Mouse (Mus musculus): ENCODE measurements around the gene Skor1. TPM values are rescaled to one million over a fixed set of nuclear protein-coding genes. Genes with fewer than 3 reads are reported as not detected.

Skor1 gene
- polyA plus RNA-seq, 1 experiment, result not detected

GRCm38 (mm10) chr9:63136756-63137614 lies 11.8 kb downstream of the Skor1 start:
- Histone ChIP-seq H3K4me1 (ENCODE audit: control insufficient read depth, insufficient read depth, low read length) (peaks cover 2% of the 10 kb centered on the region; the same call in 1 of the 2 replicates), H3K4me3 (ENCODE audit: insufficient read depth, low read length) (no peak overlapping the region), H3K27ac (ENCODE audit: insufficient read depth, low read depth, low read length) (no peak overlapping the region)
- TF ChIP-seq CTCF (IDR thresholded peaks at IDR 0.05; ENCODE audit: low read depth, low read length), result no peak
- no peak for TF ChIP-seq POLR2A (IDR thresholded peaks at IDR 0.05; ENCODE audit: borderline replicate concordance, low read depth, low read length)

- Histone ChIP-seq H3K4me1 (ENCODE audit: control insufficient read depth, insufficient read depth, low read length) (peaks cover 2% of the 10 kb centered on the region; the same call in 1 of the 2 replicates), H3K4me3 (ENCODE audit: insufficient read depth, low read length) (no peak overlapping the region), H3K27ac (ENCODE audit: insufficient read depth, low read depth, low read length) (no peak overlapping the region)
- no peak for TF ChIP-seq POLR2A (IDR thresholded peaks at IDR 0.05; ENCODE audit: borderline replicate concordance, low read depth, low read length)
Measured at GRCm38 (mm10) chr9:63136241-63136640, 12.5 kb downstream of the Skor1 start.

- TF ChIP-seq CTCF (IDR thresholded peaks at IDR 0.05; ENCODE audit: low read depth, low read length) (no peak), POLR2A (IDR thresholded peaks at IDR 0.05; ENCODE audit: borderline replicate concordance, low read depth, low read length) (no peak)
- Histone ChIP-seq H3K27ac (ENCODE audit: insufficient read depth, low read depth, low read length) (no peak overlapping the region), H3K4me1 (ENCODE audit: control insufficient read depth, insufficient read depth, low read length) (peaks cover 2% of the 10 kb centered on the region; the same call in 1 of the 2 replicates), H3K4me3 (ENCODE audit: insufficient read depth, low read length) (peak overlapping the region; percentile 41)
Measured at GRCm38 (mm10) chr9:63135801-63136200, 13.0 kb downstream of the Skor1 start.

- H3K27ac ChIP-seq (ENCODE audit: insufficient read depth, low read depth, low read length), result no peak overlapping the region
Measured at GRCm38 (mm10) chr9:63135356-63135755, 13.4 kb downstream of the Skor1 start.

GRCm38 (mm10) chr9:63133659-63134058 lies 15.1 kb downstream of the Skor1 start:
- TF ChIP-seq CTCF (IDR thresholded peaks at IDR 0.05; ENCODE audit: low read depth, low read length) (no peak), POLR2A (IDR thresholded peaks at IDR 0.05; ENCODE audit: borderline replicate concordance, low read depth, low read length) (no peak)
- no peak overlapping the region for H3K27ac ChIP-seq (ENCODE audit: insufficient read depth, low read depth, low read length)
- peak overlapping the region; percentile 52 for H3K4me3 ChIP-seq (ENCODE audit: insufficient read depth, low read length)
- peaks cover 2% of the 10 kb centered on the region; the same call in 1 of the 2 replicates for H3K4me1 ChIP-seq (ENCODE audit: control insufficient read depth, insufficient read depth, low read length)

More at GRCm38 (mm10) chr9:63135356-63135755, 13.4 kb downstream of the Skor1 start:
- TF ChIP-seq CTCF (IDR thresholded peaks at IDR 0.05; ENCODE audit: low read depth, low read length), result no peak
- no peak for TF ChIP-seq POLR2A (IDR thresholded peaks at IDR 0.05; ENCODE audit: borderline replicate concordance, low read depth, low read length)
- Histone ChIP-seq H3K4me3 (ENCODE audit: insufficient read depth, low read length) (peak overlapping the region; percentile 41; the same call in 1 of the 2 replicates), H3K4me1 (ENCODE audit: control insufficient read depth, insufficient read depth, low read length) (peaks cover 2% of the 10 kb centered on the region; the same call in 1 of the 2 replicates)

- TF ChIP-seq POLR2A (IDR thresholded peaks at IDR 0.05; ENCODE audit: borderline replicate concordance, low read depth, low read length) (no peak), CTCF (IDR thresholded peaks at IDR 0.05; ENCODE audit: low read depth, low read length) (no peak)
- Histone ChIP-seq H3K4me1 (ENCODE audit: control insufficient read depth, insufficient read depth, low read length) (peaks cover 2% of the 10 kb centered on the region; the same call in 1 of the 2 replicates), H3K27ac (ENCODE audit: insufficient read depth, low read depth, low read length) (peak overlapping the region; percentile 58), H3K4me3 (ENCODE audit: insufficient read depth, low read length) (peak overlapping the region; percentile 73)
Measured at GRCm38 (mm10) chr9:63132673-63133601, 15.8 kb downstream of the Skor1 start.

- peak overlapping the region; percentile 73 for H3K4me3 ChIP-seq (ENCODE audit: insufficient read depth, low read length)
- TF ChIP-seq CTCF (IDR thresholded peaks at IDR 0.05; ENCODE audit: low read depth, low read length), result no peak
- H3K4me1 ChIP-seq (ENCODE audit: control insufficient read depth, insufficient read depth, low read length), result peaks cover 2% of the 10 kb centered on the region; the same call in 1 of the 2 replicates
- H3K27ac ChIP-seq (ENCODE audit: insufficient read depth, low read depth, low read length), result no peak overlapping the region
Measured at GRCm38 (mm10) chr9:63131957-63132602, 16.7 kb downstream of the Skor1 start.

GRCm38 (mm10) chr9:63129641-63130041 lies 19.1 kb downstream of the Skor1 start:
- Histone ChIP-seq H3K27ac (ENCODE audit: insufficient read depth, low read depth, low read length) (no peak overlapping the region), H3K4me3 (ENCODE audit: insufficient read depth, low read length) (no peak overlapping the region), H3K4me1 (ENCODE audit: control insufficient read depth, insufficient read depth, low read length) (peaks cover 7% of the 10 kb centered on the region)
- TF ChIP-seq CTCF (IDR thresholded peaks at IDR 0.05; ENCODE audit: low read depth, low read length) (no peak), POLR2A (IDR thresholded peaks at IDR 0.05; ENCODE audit: borderline replicate concordance, low read depth, low read length) (no peak)

- H3K27ac ChIP-seq (ENCODE audit: insufficient read depth, low read depth, low read length), result peak overlapping the region; percentile 3; the same call in 1 of the 2 replicates
- no peak for TF ChIP-seq POLR2A (IDR thresholded peaks at IDR 0.05; ENCODE audit: borderline replicate concordance, low read depth, low read length)
- no peak overlapping the region for H3K4me3 ChIP-seq (ENCODE audit: insufficient read depth, low read length)
- H3K4me1 ChIP-seq (ENCODE audit: control insufficient read depth, insufficient read depth, low read length), result peaks cover 7% of the 10 kb centered on the region
Measured at GRCm38 (mm10) chr9:63124512-63124911, 24.2 kb downstream of the Skor1 start.

All from bone marrow macrophage, adult 2 months (primary cell).